Mouse (Mus musculus) limb, embryonic 13.5 days (tissue): ENCODE measurements around the gene Tpr. TPM values are rescaled to one million over a fixed set of nuclear protein-coding genes. Genes with fewer than 3 reads are reported as not detected.
A peak's percentile ranks its signal among the peaks of the same experiment; 100 is the strongest.

Experiments used
- ATAC-seq: fragments of 200-750 bp; cut with Nextera tagmentation; 2 replicates; pipeline ENCODE4 v1.8.0; 2017; ENCODE audit warnings: low read depth, moderate number of reproducible peaks, moderate TSS enrichment; ENCODE audit not compliant: low FRiP score
- H3K27ac ChIP-seq: fragments of 300-500 bp; sonication (generic); 2 replicates; pipeline ENCODE4 v1.5.1; 2015; ENCODE audit warnings: inconsistent platforms, mild to moderate bottlenecking, moderate library complexity
- H3K27me3 ChIP-seq: fragments of 300-500 bp; sonication (generic); 2 replicates; pipeline ENCODE4 v1.6.1; 2015; ENCODE audit warnings: mild to moderate bottlenecking, inconsistent platforms
- H3K36me3 ChIP-seq: fragments of 300-500 bp; sonication (generic); 2 replicates; pipeline ENCODE4 v1.6.1; 2015; ENCODE audit warnings: inconsistent platforms, mild to moderate bottlenecking, moderate library complexity
- H3K4me1 ChIP-seq: fragments of 300-500 bp; sonication (generic); 2 replicates; pipeline ENCODE4 v1.6.1; 2015; ENCODE audit warnings: inconsistent platforms
- H3K4me2 ChIP-seq: fragments of 300-500 bp; sonication (generic); replicated peaks from 2 replicates; pipeline ENCODE4 v1.6.1; 2015; ENCODE audit warnings: inconsistent platforms, mild to moderate bottlenecking, moderate library complexity
- H3K4me3 ChIP-seq: fragments of 300-500 bp; sonication (generic); 2 replicates; pipeline ENCODE4 v1.5.1; 2015; ENCODE audit warnings: moderate library complexity, mild to moderate bottlenecking, inconsistent platforms
- H3K9ac ChIP-seq: fragments of 300-500 bp; sonication (generic); 2 replicates; pipeline ENCODE4 v1.6.1; 2015; ENCODE audit warnings: mild to moderate bottlenecking, inconsistent platforms
- H3K9me3 ChIP-seq: fragments of 300-500 bp; sonication (generic); 2 replicates; pipeline ENCODE4 v1.6.1; 2016; ENCODE audit warnings: inconsistent platforms
- WGBS: fragments of 180-500 bp; shearing (Covaris S2); methylation state at CpG from one replicate; pipeline ENCODE4 v1.1.7; 2015; 5-methylcytosine and 5-hydroxymethylcytosine counted together
- polyA plus RNA-seq: library from polyadenylated mRNA; unstranded; fragments of >200 nt; fragmentation: Nextera tagmentation; extraction: Ambion mirVana; gene quantifications from 2 replicates; pipeline ENCODE4 v1.2.1, GENCODE M21; 2015

Tpr gene
- 197 and 206 TPM in 2 replicates for polyA plus RNA-seq

DNA sequence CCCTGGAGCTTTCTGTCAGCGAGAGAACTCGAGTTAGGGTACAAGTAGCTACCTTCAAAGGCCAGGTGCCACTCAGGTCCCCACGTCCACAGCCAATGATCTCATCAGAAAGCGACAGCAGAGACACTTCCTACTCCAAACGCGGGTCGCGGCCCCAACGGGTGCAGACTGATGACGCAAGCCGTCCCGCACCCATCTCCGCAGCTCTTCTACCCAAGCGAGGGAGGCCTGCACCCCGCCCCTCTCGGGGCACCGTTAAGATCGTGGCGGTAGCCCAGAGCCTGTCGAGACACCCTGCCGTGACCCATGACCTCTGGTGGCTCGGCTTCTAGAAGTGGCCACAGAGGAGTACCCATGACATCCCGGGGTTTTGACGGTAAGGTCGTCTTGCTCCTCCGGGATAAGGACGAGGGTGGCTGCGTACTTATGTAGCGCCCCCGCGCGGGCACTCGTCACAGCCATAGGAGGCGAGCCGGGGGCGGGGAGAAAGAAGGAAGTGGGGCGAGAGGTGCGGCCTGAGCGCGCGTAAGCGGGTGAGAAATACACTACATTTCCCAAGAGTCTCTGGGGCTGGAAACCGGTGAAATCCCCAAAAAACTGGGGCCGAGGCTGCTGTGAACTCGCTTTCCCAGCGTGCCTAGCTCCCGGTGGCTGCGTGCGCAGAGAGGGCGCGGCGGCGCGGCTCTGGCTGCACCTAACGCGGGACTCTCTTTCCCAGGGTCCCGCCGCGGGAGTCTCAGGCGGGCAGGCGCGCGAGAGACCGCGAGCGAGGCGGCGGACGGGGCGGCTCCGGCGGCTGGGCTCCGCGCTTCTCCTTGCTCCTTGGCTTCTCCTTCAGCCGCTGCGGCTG is at the start of gene Tpr, which contains the start of gene Odr4:
Gene Tpr, plus strand, starts transcription at position 201 of the 850 bp plus-strand sequence.
Gene Odr4, minus strand, starts transcription at position 443 of the 850 bp plus-strand sequence.
- under 1% methylated on average over 76 of the region's 76 CpGs for whole genome bisulfite sequencing
- peak within 1 kb of the TSS; percentile 82 for H3K4me3 ChIP-seq
- H3K27me3 ChIP-seq = no peaks in the 10 kb centered on the region
- peak within 1 kb of the TSS; percentile 87 for H3K9ac ChIP-seq
- peaks cover 43% of the 10 kb centered on the region for H3K36me3 ChIP-seq
- ATAC-seq = peak; percentile 98
- no peaks in the 10 kb centered on the region for H3K9me3 ChIP-seq
- peak within 1 kb of the TSS; percentile 74 for H3K4me2 ChIP-seq
- peaks cover 7% of the 10 kb centered on the region; the same call in 1 of the 2 replicates for H3K4me1 ChIP-seq
- H3K27ac ChIP-seq = peak within 1 kb of the TSS; percentile 91

DNA sequence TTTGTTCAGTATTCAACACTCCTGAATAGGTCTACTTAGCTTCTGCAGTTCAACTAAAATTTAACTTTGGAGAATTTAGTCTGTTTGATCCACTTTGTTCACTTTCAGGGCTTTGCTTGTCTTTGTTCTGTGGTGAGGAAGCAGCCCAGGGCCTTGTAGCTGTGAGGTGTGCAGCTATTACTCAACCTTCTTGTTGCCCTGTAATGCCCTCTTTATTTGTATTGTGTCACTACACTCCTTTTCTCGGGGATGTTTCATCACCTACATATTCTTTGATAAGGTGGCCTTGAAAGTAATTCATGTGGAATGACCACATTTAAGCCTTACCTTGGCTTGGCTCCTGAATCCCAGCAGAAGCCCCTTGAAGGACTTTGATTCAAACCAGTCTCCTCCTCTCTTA is 31.8 kb upstream of the Tpr start:
- no peaks in the 10 kb centered on the region for H3K9me3 ChIP-seq
- ATAC-seq = no peak
- no peak overlapping the region for H3K9ac ChIP-seq
- WGBS = 83% methylated on average over 1 of the region's 1 CpGs
- peaks cover 27% of the 10 kb centered on the region for H3K36me3 ChIP-seq
- no peak overlapping the region for H3K4me3 ChIP-seq
- H3K27ac ChIP-seq = no peak overlapping the region
- H3K4me2 ChIP-seq = no peak overlapping the region
- H3K4me1 ChIP-seq = no peaks in the 10 kb centered on the region
- no peaks in the 10 kb centered on the region for H3K27me3 ChIP-seq

DNA sequence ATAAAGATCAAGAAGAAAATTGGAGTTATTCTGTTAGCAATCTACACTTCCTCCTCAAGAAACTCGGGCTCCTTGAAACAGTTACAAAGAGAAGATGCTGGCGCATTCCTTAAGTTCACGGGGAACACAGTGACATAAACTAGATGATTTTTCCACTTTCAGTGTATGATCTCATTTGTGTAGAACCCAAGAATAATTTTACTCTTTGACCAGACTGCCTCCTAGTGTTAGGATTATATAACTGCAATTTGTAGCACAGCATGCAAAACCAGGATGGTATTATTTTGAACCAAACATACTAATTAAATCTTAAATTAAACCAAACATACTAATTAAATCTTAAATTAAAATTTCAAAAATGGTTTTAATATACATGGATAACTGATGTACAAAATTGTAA is 19.7 kb upstream of the Tpr start:
- Histone ChIP-seq H3K36me3 (peaks cover 22% of the 10 kb centered on the region), H3K9ac (no peak overlapping the region), H3K27me3 (no peaks in the 10 kb centered on the region), H3K9me3 (no peaks in the 10 kb centered on the region), H3K4me1 (no peaks in the 10 kb centered on the region), H3K4me3 (no peak overlapping the region), H3K27ac (no peak overlapping the region), H3K4me2 (no peak overlapping the region)
- no peak for ATAC-seq
- WGBS = 81% methylated on average over 3 of the region's 3 CpGs

DNA sequence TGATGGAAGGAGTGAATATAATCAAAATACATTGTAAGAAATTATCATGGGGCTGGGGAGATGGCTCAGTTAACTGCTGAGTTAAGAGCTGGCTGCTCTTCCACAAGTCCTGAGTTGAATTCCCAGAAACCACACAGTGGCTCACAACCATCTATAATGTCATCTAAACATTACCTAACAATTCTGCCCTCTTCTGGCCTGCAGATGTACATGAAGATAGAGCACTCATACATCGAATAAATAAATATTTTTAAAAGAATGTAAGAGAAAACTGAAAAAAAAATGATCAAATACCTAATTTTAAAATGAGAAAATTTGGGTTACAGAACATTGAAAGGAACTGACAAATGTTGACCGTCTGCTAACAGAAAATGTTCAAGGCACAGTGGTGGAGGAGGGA is 18.4 kb upstream of the Tpr start:
- Histone ChIP-seq H3K4me3 (no peak overlapping the region), H3K9ac (no peak overlapping the region), H3K27ac (no peak overlapping the region), H3K4me2 (no peak overlapping the region), H3K27me3 (no peaks in the 10 kb centered on the region), H3K36me3 (peaks cover 21% of the 10 kb centered on the region), H3K9me3 (no peaks in the 10 kb centered on the region), H3K4me1 (no peaks in the 10 kb centered on the region)
- 87% methylated on average over 2 of the region's 2 CpGs for WGBS
- no peak for ATAC-seq

DNA sequence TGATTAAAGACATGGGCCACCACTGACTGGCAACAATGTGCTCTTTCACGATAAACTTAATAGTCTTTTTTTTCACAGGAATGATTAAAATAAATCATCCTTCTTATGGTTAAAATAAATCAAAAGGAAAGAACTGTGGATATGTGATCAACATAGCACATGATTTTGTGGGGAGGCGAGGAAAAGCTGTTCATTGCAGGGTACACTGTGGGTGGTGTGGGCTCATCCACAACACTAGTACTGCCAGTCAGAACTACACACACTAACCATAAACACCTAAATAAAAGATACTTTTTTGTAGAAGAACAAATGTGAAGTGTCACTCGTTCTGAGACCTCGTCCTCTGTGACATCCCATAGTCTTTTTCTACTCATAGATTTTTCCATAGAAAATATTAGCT is 8.5 kb upstream of the Tpr start:
- Histone ChIP-seq H3K27ac (no peak overlapping the region), H3K36me3 (peaks cover 53% of the 10 kb centered on the region), H3K4me3 (no peak overlapping the region), H3K4me2 (no peak overlapping the region), H3K4me1 (no peaks in the 10 kb centered on the region), H3K9me3 (no peaks in the 10 kb centered on the region), H3K27me3 (no peaks in the 10 kb centered on the region), H3K9ac (no peak overlapping the region)
- ATAC-seq = no peak
- 94% methylated on average over 4 of the region's 4 CpGs for WGBS

DNA sequence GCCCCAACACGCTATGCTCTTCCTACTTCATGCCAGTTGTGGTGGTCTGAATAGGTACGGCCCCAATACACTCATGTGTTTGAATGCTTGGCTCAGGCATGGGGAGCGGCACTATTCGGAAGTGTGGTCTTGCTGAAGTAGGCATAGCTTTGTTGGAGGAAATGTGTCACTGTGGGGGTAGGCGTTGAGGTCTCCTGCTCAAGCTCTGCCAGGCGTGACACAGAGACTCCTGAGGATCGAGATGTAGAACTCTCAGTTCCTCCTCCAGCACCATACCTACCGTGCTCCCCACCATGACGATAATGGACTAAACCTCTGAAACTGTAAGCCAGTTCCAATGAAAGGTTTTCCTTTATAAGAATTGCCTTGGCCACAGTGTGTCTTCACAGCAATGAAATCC is 5.1 kb upstream of the Tpr start:
- 0 out of 2 replicates have a peak, but pooled peaks cover 3% of the 10 kb centered on the region for H3K4me1 ChIP-seq
- no peaks in the 10 kb centered on the region for H3K27me3 ChIP-seq
- WGBS = 93% methylated on average over 9 of the region's 9 CpGs
- H3K4me2 ChIP-seq = no peak overlapping the region
- H3K9me3 ChIP-seq = no peaks in the 10 kb centered on the region
- no peak overlapping the region for H3K27ac ChIP-seq
- no peak overlapping the region for H3K4me3 ChIP-seq
- H3K9ac ChIP-seq = no peak overlapping the region
- ATAC-seq = no peak
- peaks cover 54% of the 10 kb centered on the region for H3K36me3 ChIP-seq

DNA sequence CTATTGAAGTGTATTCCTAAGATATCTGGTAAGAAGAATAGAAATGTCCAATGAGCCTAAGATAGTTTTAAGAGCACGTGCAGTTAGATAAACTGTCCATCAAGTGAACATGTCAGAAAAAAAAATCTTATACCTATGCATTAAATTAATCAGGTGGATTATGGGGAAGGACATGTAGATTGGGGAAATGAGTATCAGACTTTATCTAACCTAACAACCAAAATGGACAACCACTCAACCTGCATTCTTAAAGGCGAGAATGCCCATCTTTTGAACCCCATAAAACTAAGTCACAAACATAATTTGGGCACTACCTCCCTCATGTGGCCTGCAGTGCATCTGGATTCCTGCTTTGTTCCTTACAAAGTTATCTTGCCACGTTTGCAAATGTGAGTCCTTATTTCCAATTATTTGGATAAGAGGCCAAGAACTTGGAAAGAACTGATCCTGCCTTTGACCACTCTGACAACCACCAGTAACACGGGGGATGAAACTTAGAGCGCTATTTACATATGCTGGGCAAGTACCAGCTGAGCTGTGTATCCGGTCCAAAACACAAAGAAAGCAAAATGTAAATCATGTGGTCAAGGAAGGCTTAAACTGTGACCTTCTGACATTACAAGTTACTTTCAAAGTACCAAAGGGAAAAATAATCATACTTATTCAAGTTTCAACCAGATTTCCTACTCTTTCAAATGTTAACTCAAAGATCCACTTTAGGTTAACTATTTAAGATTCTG is 3.1 kb upstream of the Tpr start:
- no peak overlapping the region for H3K27ac ChIP-seq
- H3K27me3 ChIP-seq = no peaks in the 10 kb centered on the region
- no peak overlapping the region for H3K4me3 ChIP-seq
- H3K36me3 ChIP-seq = peaks cover 42% of the 10 kb centered on the region
- H3K9me3 ChIP-seq = no peaks in the 10 kb centered on the region
- H3K4me1 ChIP-seq = 0 out of 2 replicates have a peak, but pooled peaks cover 3% of the 10 kb centered on the region
- WGBS = 88% methylated on average over 6 of the region's 6 CpGs
- no peak overlapping the region for H3K9ac ChIP-seq
- no peak overlapping the region for H3K4me2 ChIP-seq
- ATAC-seq = no peak

DNA sequence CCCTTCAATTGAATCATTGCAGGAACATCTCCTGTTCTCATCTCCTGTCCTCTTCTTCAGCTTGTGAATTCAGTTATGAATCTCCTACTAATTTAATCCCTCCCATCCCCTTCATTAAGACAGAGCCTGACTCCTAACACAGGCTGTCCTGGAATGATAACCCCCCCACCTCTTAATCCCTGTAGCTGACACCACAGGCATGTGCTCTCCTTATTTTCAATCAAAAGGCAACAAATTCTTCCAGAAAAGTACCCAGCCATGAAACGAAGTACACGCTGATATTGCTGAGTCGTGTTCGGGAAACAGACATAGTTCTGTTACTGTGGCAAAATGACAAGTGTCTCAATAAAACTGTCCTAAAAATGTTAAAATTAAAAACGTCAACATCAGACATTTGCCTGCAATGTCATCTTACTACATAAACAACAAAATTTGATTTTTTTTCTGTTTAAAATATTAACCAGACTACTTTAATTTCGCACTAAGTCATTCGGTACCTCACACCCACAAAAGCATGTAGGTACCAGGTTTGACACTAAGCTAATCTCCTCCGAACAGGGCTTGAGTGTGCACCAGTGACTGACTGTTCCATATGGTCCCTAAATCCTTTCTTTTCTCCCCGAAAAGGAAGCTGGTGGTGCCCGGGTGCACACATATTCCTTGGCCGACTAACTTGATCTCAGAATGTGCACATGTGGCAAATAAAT is 554 bp upstream of the Tpr start:
- 24% methylated on average over 11 of the region's 11 CpGs for WGBS
- Histone ChIP-seq H3K4me1 (peaks cover 7% of the 10 kb centered on the region; the same call in 1 of the 2 replicates), H3K36me3 (peaks cover 43% of the 10 kb centered on the region), H3K27ac (peak overlapping the region; percentile 59; the same call in 1 of the 2 replicates), H3K4me2 (peak overlapping the region; percentile 64), H3K4me3 (peak overlapping the region; percentile 82), H3K27me3 (no peaks in the 10 kb centered on the region), H3K9me3 (no peaks in the 10 kb centered on the region), H3K9ac (peak overlapping the region; percentile 73)
- peak; percentile 6 for ATAC-seq

DNA sequence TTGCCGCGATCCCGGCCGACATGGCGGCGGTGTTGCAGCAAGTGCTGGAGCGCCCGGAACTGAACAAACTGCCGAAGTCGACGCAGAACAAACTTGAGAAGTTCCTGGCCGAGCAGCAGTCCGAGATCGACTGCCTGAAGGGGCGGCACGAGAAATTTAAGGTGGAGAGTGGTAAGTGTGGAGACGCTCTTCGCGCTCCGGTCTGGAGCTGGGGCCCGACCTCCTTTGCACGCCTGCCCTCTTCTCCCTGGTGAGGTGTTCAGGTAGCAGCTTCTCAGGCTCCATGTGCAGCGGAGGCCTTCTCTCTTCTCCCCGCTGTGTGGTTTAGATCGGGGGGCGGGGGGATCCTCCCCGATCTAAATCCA is 832 bp downstream of the Tpr start:
- peak overlapping the region; percentile 74 for H3K4me2 ChIP-seq
- H3K9ac ChIP-seq = peak overlapping the region; percentile 87
- peak overlapping the region; percentile 82 for H3K4me3 ChIP-seq
- H3K27me3 ChIP-seq = no peaks in the 10 kb centered on the region
- peak overlapping the region; percentile 91 for H3K27ac ChIP-seq
- peak; percentile 53 for ATAC-seq
- H3K36me3 ChIP-seq = peaks cover 40% of the 10 kb centered on the region
- H3K4me1 ChIP-seq = peaks cover 7% of the 10 kb centered on the region; the same call in 1 of the 2 replicates
- WGBS = under 1% methylated on average over 27 of the region's 27 CpGs
- H3K9me3 ChIP-seq = no peaks in the 10 kb centered on the region

DNA sequence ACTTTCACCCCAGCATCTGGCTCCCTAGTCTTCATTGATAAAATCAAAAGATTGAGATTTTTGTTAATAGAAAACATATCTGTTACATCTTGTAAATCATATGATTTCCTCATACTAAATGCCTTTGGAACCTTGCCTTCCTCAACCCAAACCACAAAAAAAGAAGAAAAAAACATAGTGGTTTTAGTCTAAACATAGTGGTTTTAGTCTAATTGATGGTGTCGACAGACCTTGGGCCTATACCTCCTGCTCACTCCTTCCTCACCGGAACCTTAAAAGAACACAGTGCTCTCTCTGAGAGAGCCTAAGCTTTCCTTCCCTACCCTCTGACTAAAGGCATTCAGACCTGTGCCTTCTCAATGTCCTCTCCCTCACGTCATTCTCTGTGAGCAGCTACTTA is 3.4 kb downstream of the Tpr start:
- no peak for ATAC-seq
- no peak overlapping the region for H3K4me3 ChIP-seq
- no peaks in the 10 kb centered on the region for H3K27me3 ChIP-seq
- no peak overlapping the region for H3K4me2 ChIP-seq
- H3K36me3 ChIP-seq = peaks cover 45% of the 10 kb centered on the region
- H3K9me3 ChIP-seq = no peaks in the 10 kb centered on the region
- peaks cover 7% of the 10 kb centered on the region; the same call in 1 of the 2 replicates for H3K4me1 ChIP-seq
- H3K9ac ChIP-seq = no peak overlapping the region
- 90% methylated on average over 3 of the region's 3 CpGs for WGBS
- no peak overlapping the region for H3K27ac ChIP-seq

DNA sequence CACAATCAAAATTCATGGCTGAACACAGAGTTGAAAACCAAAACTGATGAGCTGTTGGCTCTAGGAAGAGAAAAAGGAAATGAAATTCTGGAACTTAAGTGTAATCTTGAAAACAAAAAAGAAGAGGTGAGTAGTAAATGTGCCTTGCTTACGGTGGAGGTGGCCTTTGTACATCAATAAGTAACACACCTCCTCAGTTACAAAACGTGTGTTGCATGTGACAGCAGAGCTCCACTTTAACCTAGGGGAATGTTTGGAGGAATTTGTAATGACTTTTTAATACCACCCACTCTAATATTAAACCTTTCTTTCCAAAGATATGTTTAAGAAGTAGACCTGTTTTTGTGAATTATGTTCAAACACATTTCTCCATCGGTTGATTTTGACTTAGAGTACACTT is 11.3 kb downstream of the Tpr start:
- Histone ChIP-seq H3K36me3 (peaks cover 62% of the 10 kb centered on the region), H3K9me3 (no peaks in the 10 kb centered on the region), H3K27me3 (no peaks in the 10 kb centered on the region), H3K4me2 (no peak overlapping the region), H3K9ac (no peak overlapping the region), H3K4me3 (no peak overlapping the region), H3K27ac (no peak overlapping the region), H3K4me1 (no peaks in the 10 kb centered on the region)
- WGBS = 89% methylated on average over 3 of the region's 3 CpGs
- no peak for ATAC-seq

DNA sequence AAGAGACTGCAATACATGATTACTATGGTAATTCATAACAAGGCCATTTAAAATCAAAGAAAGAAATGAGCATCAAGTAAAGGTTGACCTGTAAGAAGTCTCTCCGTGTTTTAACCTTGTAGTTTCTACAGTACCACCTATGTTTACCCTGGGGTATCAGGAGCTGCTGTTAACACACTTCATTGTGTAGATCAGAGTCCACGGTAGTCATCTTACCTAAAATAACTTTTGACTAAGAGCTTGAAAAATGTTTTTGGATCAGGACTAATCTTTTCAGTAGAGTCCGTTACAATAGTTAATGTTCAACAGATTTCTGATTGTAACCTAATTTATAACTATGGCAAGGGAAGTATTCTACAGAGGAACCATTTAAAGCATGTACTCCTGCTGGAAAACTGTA is 11.9 kb downstream of the Tpr start:
- H3K9me3 ChIP-seq = no peaks in the 10 kb centered on the region
- no peak overlapping the region for H3K9ac ChIP-seq
- H3K4me2 ChIP-seq = no peak overlapping the region
- no peaks in the 10 kb centered on the region for H3K4me1 ChIP-seq
- peaks cover 64% of the 10 kb centered on the region for H3K36me3 ChIP-seq
- 90% methylated on average over 3 of the region's 3 CpGs for WGBS
- no peaks in the 10 kb centered on the region for H3K27me3 ChIP-seq
- no peak overlapping the region for H3K4me3 ChIP-seq
- no peak for ATAC-seq
- no peak overlapping the region for H3K27ac ChIP-seq
